Mouse (Mus musculus) forelimb bud, embryonic 11.5 days (tissue): ENCODE results near the gene Ear1.
"Not testable (repeated sequence)": the region's sequence is repeated elsewhere in the genome, so short reads cannot be mapped to it uniquely, and the experiment has no call there.

Experiments
- DNase-seq: peaks from one replicate; pipeline ENCODE4 v3.0.0-alpha.2; 2012; ENCODE audit warnings: low read depth, low spot score

Gene Ear1

GRCm38 (mm10) chr14:43796905-43797470, 78.3 kb downstream of the Ear1 start:
- DNase-seq: not testable (repeated sequence)

GRCm38 (mm10) chr14:43796069-43796904, 79.0 kb downstream of the Ear1 start:
- no peak for DNase-seq

GRCm38 (mm10) chr14:43793811-43794210, 81.5 kb downstream of the Ear1 start:
- DNase-seq: not testable (repeated sequence)

GRCm38 (mm10) chr14:43784645-43785044, 90.7 kb downstream of the Ear1 start, which contains the start of gene Gm8180:
Gene Gm8180 (minus strand): TSS chr14:43784745.
- DNase-seq: not testable (repeated sequence)
